Mouse (Mus musculus): Measurements from ENCODE around the gene Vamp2.

- TF ChIP-seq CTCF (IDR thresholded peaks at IDR 0.05; ENCODE audit: borderline replicate concordance, extremely low read depth, insufficient read depth, insufficient read length) (no peak), POLR2A (IDR thresholded peaks at IDR 0.05; ENCODE audit: borderline replicate concordance, extremely low read depth, insufficient read depth, insufficient read length, poor library complexity, severe bottlenecking) (peak; percentile 53; the same call in 1 of the 2 replicates)
Observed at GRCm38 (mm10) chr11:69063413-69064201, 24.7 kb upstream of the Vamp2 start.
